Comparison of ENCODE assay signal across 9 mouse cellular contexts in the genomic region with DNA sequence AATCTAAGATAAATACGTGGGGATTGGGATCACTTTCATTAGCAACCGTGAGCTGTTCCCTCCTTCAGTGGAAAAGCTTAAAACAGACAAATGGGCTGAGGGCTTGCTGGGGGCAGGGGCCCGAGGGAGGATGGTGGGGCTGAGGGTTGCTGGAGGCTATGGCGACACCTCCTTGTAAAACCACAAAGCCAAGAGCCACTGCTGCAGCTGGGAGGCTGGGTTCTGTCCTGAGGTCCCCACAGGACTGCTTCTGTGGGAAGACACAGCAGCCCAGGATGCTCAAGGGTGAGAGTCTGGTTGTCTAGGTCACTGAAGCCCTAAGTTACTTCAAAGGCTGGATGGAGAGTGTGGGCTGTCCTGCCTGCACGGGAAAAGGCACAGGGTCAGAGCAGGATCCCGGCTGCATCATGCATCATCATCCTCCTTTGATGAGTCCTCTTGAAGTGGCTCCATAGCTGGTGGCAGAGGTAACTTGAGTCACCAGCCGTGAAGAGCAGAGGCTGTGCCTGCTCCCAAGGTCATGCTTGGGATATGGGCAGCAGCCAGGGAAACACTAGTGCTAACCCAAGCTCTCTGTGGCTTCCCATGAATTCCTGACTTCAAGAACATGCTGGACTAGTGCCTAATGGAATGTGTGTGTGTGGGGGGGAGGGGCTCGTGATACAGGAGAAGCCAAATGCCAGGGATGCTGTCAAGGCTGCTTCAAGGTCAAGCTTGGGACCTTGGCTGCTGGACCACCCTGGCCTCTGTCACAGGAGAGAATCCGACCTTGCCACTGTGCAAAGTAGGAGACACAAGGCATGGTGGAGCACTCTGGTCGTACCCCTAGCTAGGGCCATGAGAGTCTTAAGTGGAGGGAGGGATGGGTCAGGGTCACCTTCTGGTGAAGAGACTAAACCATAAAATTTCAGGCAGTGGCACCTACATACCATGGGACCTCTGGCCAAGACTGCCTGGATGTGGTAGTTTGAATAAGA. TPM values are rescaled to one million over a fixed set of nuclear protein-coding genes. Genes with fewer than 3 reads are reported as not detected.
DNase-seq lines count a peak whose midpoint lies in the region; ATAC-seq and TF ChIP-seq lines count a peak whose summit lies in the region.
"Had no signal": no experiment of that assay in that cellular context is flagged by ENCODE, and none has a peak within 500 bp of the region (broad histone marks: within the 10 kb centered on the region; RNA-seq: fewer than 3 reads in every experiment).

No protein-coding gene starts in this region.

- TF ChIP-seq CTCF in lung, embryonic 14.5 days (IDR thresholded peaks at IDR 0.05; ENCODE audit: low read depth) = no peak
- no peak for TF ChIP-seq CTCF in forebrain, postnatal 0 days (IDR thresholded peaks at IDR 0.05; ENCODE audit: low read depth)
- TF ChIP-seq CTCF in stomach, postnatal 0 days (IDR thresholded peaks at IDR 0.05; ENCODE audit: low read depth) = no peak

- no peak overlapping the region for H3K4me3 ChIP-seq in lung, embryonic 14.5 days (ENCODE audit: low read depth, low read length)
- no peak overlapping the region for H3K4me3 ChIP-seq in forebrain, postnatal 0 days (ENCODE audit: low read depth, low read length)
- no peak overlapping the region for H3K4me3 ChIP-seq in stomach, postnatal 0 days (ENCODE audit: low read depth, low read length)

- H3K9me3 ChIP-seq in lung, embryonic 14.5 days (ENCODE audit: low read depth, low read length) = no peaks in the 10 kb centered on the region
- H3K9me3 ChIP-seq in forebrain, postnatal 0 days (ENCODE audit: low read length) = no peaks in the 10 kb centered on the region; the same call in 1 of the 2 replicates
- no peaks in the 10 kb centered on the region for H3K9me3 ChIP-seq in stomach, postnatal 0 days (ENCODE audit: control insufficient read depth, low read length)

- no peak for TF ChIP-seq EP300 in stomach, postnatal 0 days (optimal IDR thresholded peaks at IDR 0.05)

- H3K4me2 ChIP-seq in lung, embryonic 14.5 days = peak overlapping the region; percentile 46
- peak overlapping the region; percentile 23 for H3K4me2 ChIP-seq in forebrain, postnatal 0 days (ENCODE audit: low read depth)
- 0 out of 2 replicates have a peak overlapping the region, but pooled peaks have one; percentile 36 for H3K4me2 ChIP-seq in stomach, postnatal 0 days (replicated peaks; ENCODE audit: low read depth)

- H3K27me3 ChIP-seq in lung, embryonic 14.5 days (ENCODE audit: insufficient read depth, low read length) = no peaks in the 10 kb centered on the region
- H3K27me3 ChIP-seq in forebrain, postnatal 0 days (ENCODE audit: insufficient read depth, low read length) = no peaks in the 10 kb centered on the region
- no peaks in the 10 kb centered on the region for H3K27me3 ChIP-seq in stomach, postnatal 0 days (ENCODE audit: control insufficient read depth, insufficient read depth, low read length)

- WGBS in lung, embryonic 14.5 days = 22% methylated on average over 10 of the region's 10 CpGs
- WGBS in forebrain, postnatal 0 days = 30% methylated on average over 10 of the region's 10 CpGs
- WGBS in stomach, postnatal 0 days = 28% methylated on average over 10 of the region's 10 CpGs

- peak overlapping the region; percentile 36; the same call in 1 of the 2 replicates for H3K27ac ChIP-seq in lung, embryonic 14.5 days (ENCODE audit: low read depth)
- no peak overlapping the region for H3K27ac ChIP-seq in forebrain, postnatal 0 days (ENCODE audit: low read depth, low read length)
- peak overlapping the region; percentile 58; the same call in 1 of the 2 replicates for H3K27ac ChIP-seq in stomach, postnatal 0 days (replicated peaks)

- ATAC-seq in lung, embryonic 14.5 days (ENCODE audit: insufficient read depth) = peak; percentile 57
- ATAC-seq in forebrain, postnatal 0 days = no peak
- 0 out of 2 replicates have a peak, but pooled peaks have one; percentile 13 for ATAC-seq in stomach, postnatal 0 days (ENCODE audit: low FRiP score, low TSS enrichment)

- H3K36me3 ChIP-seq in lung, embryonic 14.5 days (ENCODE audit: insufficient read depth) = no peaks in the 10 kb centered on the region
- no peaks in the 10 kb centered on the region for H3K36me3 ChIP-seq in forebrain, postnatal 0 days (ENCODE audit: insufficient read depth)
- H3K36me3 ChIP-seq in stomach, postnatal 0 days (ENCODE audit: control insufficient read depth, insufficient read depth, low read length) = no peaks in the 10 kb centered on the region

- H3K4me1 ChIP-seq in lung, embryonic 14.5 days (ENCODE audit: insufficient read depth) = peaks cover 17% of the 10 kb centered on the region
- peaks cover 6% of the 10 kb centered on the region; the same call in 1 of the 2 replicates for H3K4me1 ChIP-seq in forebrain, postnatal 0 days (ENCODE audit: insufficient read depth)
- no peaks in the 10 kb centered on the region; the same call in 1 of the 2 replicates for H3K4me1 ChIP-seq in stomach, postnatal 0 days (replicated peaks; ENCODE audit: control insufficient read depth, insufficient read depth)

- H3K9ac ChIP-seq in lung, embryonic 14.5 days = no peak overlapping the region
- H3K9ac ChIP-seq in forebrain, postnatal 0 days = 0 out of 2 replicates have a peak overlapping the region, but pooled peaks have one; percentile 10
- no peak overlapping the region for H3K9ac ChIP-seq in stomach, postnatal 0 days (ENCODE audit: low read length)

- DNase-seq in lung, embryonic 14.5 days = peak; percentile 35
- no peak for DNase-seq in lung, postnatal 25 days (ENCODE audit: low spot score)
- DNase-seq in forebrain, postnatal 0 days = no peak
- peak; percentile 43 to 72 for DNase-seq in kidney, postnatal 25 days
- no peak for DNase-seq in stomach, postnatal 0 days (ENCODE audit: low spot score)
- no peak for DNase-seq in cerebellum, postnatal 14 days
- DNase-seq in spleen, adult 18-20 months = no peak
- no peak for DNase-seq in retina, postnatal 1 day

RNA-seq across cellular contexts. Expression of a gene that starts 22.7 kb away (rescaled TPM):
- polyA plus RNA-seq in lung, embryonic 14.5 days (2014; fragmentation: Nextera tagmentation; extraction: Ambion mirVana) = 0.36 and 0.51 TPM in 2 replicates
- 0.54 and 0.90 TPM in 2 replicates for total RNA-seq in forebrain, postnatal 0 days (2014; rRNA removed)
- polyA plus RNA-seq in forebrain, postnatal 0 days (2015; fragmentation: Nextera tagmentation; extraction: Ambion mirVana) = 0.38 and 0.40 TPM in 2 replicates
- 0.64 and 0.73 TPM in 2 replicates for polyA plus RNA-seq in stomach, postnatal 0 days (2015; fragmentation: Nextera tagmentation; extraction: Ambion mirVana)
- total RNA-seq: MEL had no signal

Comparison
In these comparisons a context has a peak if more than half of its experiments do, and no peak if none do; other contexts are left out.
1. DNase-seq: peak in lung, embryonic 14.5 days (single experiment) and kidney, postnatal 25 days (2 of 2); none in lung, postnatal 25 days (single experiment), forebrain, postnatal 0 days (single experiment), stomach, postnatal 0 days (single experiment), cerebellum, postnatal 14 days (0 of 2), spleen, adult 18-20 months (0 of 2) and retina, postnatal 1 day (single experiment).
2. Peak in every context shown above with its lines, with median percentiles within 50 percentile points of each other: H3K4me2 ChIP-seq.